Mouse (Mus musculus): ENCODE results near the gene Vav3. TPM values are rescaled to one million over a fixed set of nuclear protein-coding genes. Genes with fewer than 3 reads are reported as not detected.

Vav3 gene
- polyA plus RNA-seq (2015; fragmentation: Illumina TruSeq; extraction: RNeasy Lipid Tissue Mini Kit (QIAGEN cat#74804); ENCODE audit: insufficient read depth, low replicate concordance), result 14.6 TPM

DNA sequence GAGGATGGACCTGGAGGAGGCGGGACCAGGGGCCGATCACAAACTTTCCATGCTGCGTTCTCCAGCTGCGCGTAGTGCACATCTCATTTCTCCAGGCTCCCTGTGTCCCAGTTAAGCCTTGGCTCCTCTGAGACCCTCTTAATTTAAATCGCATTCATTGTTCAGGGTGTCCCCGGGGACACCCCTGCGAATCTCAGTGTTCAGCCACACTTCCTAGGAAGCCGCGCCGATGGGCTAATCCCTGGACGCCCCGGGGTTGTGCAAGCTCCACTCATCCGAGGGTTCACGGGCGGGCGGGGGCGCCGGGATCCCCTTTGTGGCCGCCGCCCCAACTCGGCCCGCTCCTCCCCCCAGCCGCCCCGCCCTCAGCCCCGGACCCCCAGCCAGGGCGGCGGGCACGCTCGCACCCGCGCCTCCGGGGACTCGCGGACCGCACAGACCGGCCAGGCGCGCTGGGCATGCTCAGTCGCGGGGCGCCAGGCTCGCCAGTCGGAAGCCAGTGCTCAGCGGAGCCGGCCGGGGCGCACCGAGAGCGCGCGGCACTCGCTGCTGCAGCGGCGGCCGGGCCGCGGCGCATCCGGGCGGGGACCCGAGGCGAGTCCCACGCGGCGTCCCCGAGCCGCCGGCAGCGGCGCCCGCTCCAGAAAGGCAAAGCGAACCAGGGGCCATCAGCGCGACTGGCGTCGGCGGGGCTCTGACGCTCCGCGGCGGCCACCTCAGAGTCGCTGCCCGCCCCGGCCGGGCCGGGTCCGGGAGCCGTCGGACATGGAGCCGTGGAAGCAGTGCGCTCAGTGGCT is at the start of gene Vav3:
TSS of gene Vav3 (plus strand) at position 380 of the 797 bp plus-strand sequence.

Other genes starting within 250 kb of the Vav3 start
- gene Slc25a24, start 217.5 kb upstream of the Vav3 start, polyA plus RNA-seq (2015; fragmentation: Illumina TruSeq; extraction: RNeasy Lipid Tissue Mini Kit (QIAGEN cat#74804); ENCODE audit: insufficient read depth, low replicate concordance), result 14.8 TPM

Data from spleen, adult 10 weeks (tissue).